ENCODE assay signal across 18 mouse cellular contexts in genomic region chr1:87086196-87086595, GRCm38 (mm10). TPM values are rescaled to one million over a fixed set of nuclear protein-coding genes. Genes with fewer than 3 reads are reported as not detected.
A peak's percentile ranks its signal among the peaks of the same experiment; 100 is the strongest.
DNase-seq lines count a peak whose midpoint lies in the region.
"Had no signal": no experiment of that assay in that cellular context is flagged by ENCODE, and none has a peak within 500 bp of the region (broad histone marks: within the 10 kb centered on the region; RNA-seq: fewer than 3 reads in every experiment).

No protein-coding gene starts in this region.

- DNase-seq in heart, adult 11 months: peak; percentile 86
- no peak for DNase-seq in heart, postnatal 10 days
- DNase-seq in lung, adult 18-20 months: peak; percentile 6 to 10
- no peak for DNase-seq in lung, postnatal 10 days
- DNase-seq in Muller cell, postnatal 12 days (ENCODE audit: inconsistent ontology term): peak; percentile 35
- DNase-seq in right cerebral cortex, postnatal 10 days (ENCODE audit: low spot score in 2 of 2): no peak
- DNase-seq: cerebellum, adult 11 months; cerebellum, adult 9-10 months; cerebellum, postnatal 25 days; gastrocnemius, postnatal 36 days; heart, adult 18-20 months; heart, postnatal 14 days had no signal

- intact Hi-C loops in heart, postnatal 10 days (cut with DNase I): no loop called here

RNA-seq across cellular contexts. Expression of gene Alppl2, which starts 3.5 kb away (rescaled TPM):
- not detected for total RNA-seq in heart, postnatal 10 days (2021)
- total RNA-seq: adrenal gland, adult 18-20 months; adrenal gland, postnatal 4 days; gastrocnemius, adult 8-10 months; gastrocnemius, postnatal 36 days; heart, adult 18-20 months; heart, postnatal 14 days; hematopoietic stem cell, adult 5-6 weeks; hindbrain, postnatal 0 days had no signal

RNA-seq across cellular contexts. Expression of gene Alpi, which starts 15.2 kb away (rescaled TPM):
- not detected for total RNA-seq in heart, postnatal 10 days (2021)
- total RNA-seq: adrenal gland, adult 18-20 months; adrenal gland, postnatal 4 days; ES-E14; gastrocnemius, adult 8-10 months; gastrocnemius, postnatal 36 days; heart, adult 18-20 months; heart, postnatal 14 days; hematopoietic stem cell, adult 5-6 weeks; hindbrain, postnatal 0 days had no signal

RNA-seq across cellular contexts. Expression of gene Akp3, which starts 38.6 kb away (rescaled TPM):
- total RNA-seq in heart, postnatal 10 days (2021): not detected
- total RNA-seq: adrenal gland, adult 18-20 months; adrenal gland, postnatal 4 days; ES-E14; gastrocnemius, adult 8-10 months; gastrocnemius, postnatal 36 days; heart, adult 18-20 months; heart, postnatal 14 days; hematopoietic stem cell, adult 5-6 weeks; hindbrain, postnatal 0 days had no signal

Comparison
In these comparisons a context has a peak if more than half of its experiments do, and no peak if none do; other contexts are left out.
1. DNase-seq: peak in heart, adult 11 months (single experiment), lung, adult 18-20 months (2 of 2) and Muller cell, postnatal 12 days (single experiment); none in heart, postnatal 10 days (0 of 2), lung, postnatal 10 days (single experiment) and right cerebral cortex, postnatal 10 days (0 of 2).